In genomic region chr12:10567881-10568280, GRCm38 (mm10) we compare ENCODE assay signal across 19 mouse cellular contexts.
"Had no signal": no experiment of that assay in that cellular context is flagged by ENCODE, and none has a peak within 500 bp of the region (broad histone marks: within the 10 kb centered on the region; RNA-seq: fewer than 3 reads in every experiment).

No protein-coding gene starts in this region.

- H3K9me3 ChIP-seq: midbrain, embryonic 10.5 days; midbrain, embryonic 12.5 days; neural tube, embryonic 13.5 days; neural tube, embryonic 15.5 days had no signal

- H3K4me3 ChIP-seq: midbrain, embryonic 10.5 days; midbrain, embryonic 12.5 days; myocyte; neural tube, embryonic 13.5 days; neural tube, embryonic 15.5 days had no signal

- H3K36me3 ChIP-seq: midbrain, embryonic 10.5 days; midbrain, embryonic 12.5 days; neural tube, embryonic 13.5 days; neural tube, embryonic 15.5 days had no signal

- DNase-seq: lung, adult 18-20 months; lung, embryonic 14.5 days; lung, postnatal 10 days; lung, postnatal 4 days; midbrain, embryonic 14.5 days; retina, postnatal 1 day; right cerebral cortex, adult 18-20 months; right cerebral cortex, postnatal 25 days; right cerebral cortex, postnatal 4 days; spleen, adult 18-20 months; thymus, adult 18-20 months; thymus, postnatal 14 days; thymus, postnatal 36 days had no signal

- H3K27ac ChIP-seq: midbrain, embryonic 10.5 days; midbrain, embryonic 12.5 days; neural tube, embryonic 13.5 days; neural tube, embryonic 15.5 days had no signal

- ATAC-seq: midbrain, embryonic 16.5 days had no signal

- H3K4me2 ChIP-seq: lung, embryonic 14.5 days; midbrain, embryonic 12.5 days; neural tube, embryonic 13.5 days; neural tube, embryonic 15.5 days had no signal

- H3K27me3 ChIP-seq: midbrain, embryonic 12.5 days; neural tube, embryonic 13.5 days; neural tube, embryonic 15.5 days had no signal

- H3K9ac ChIP-seq: lung, embryonic 14.5 days; midbrain, embryonic 12.5 days; neural tube, embryonic 13.5 days; neural tube, embryonic 15.5 days had no signal

- H3K4me1 ChIP-seq: midbrain, embryonic 10.5 days; midbrain, embryonic 12.5 days; neural tube, embryonic 13.5 days; neural tube, embryonic 15.5 days had no signal
